Mouse (Mus musculus) right cerebral cortex, postnatal 25 days (tissue): ENCODE measurements at regions not wholly inside any gene's neighbourhood (a gene's known extent, or its start where the extent isn't known, plus 50 kb on each side); places are given as distances from the start of the nearest gene placed in this dataset.

ENCODE experiments used
- DNase-seq: peaks from one replicate; pipeline ENCODE4 v3.0.0; 2022

DNA sequence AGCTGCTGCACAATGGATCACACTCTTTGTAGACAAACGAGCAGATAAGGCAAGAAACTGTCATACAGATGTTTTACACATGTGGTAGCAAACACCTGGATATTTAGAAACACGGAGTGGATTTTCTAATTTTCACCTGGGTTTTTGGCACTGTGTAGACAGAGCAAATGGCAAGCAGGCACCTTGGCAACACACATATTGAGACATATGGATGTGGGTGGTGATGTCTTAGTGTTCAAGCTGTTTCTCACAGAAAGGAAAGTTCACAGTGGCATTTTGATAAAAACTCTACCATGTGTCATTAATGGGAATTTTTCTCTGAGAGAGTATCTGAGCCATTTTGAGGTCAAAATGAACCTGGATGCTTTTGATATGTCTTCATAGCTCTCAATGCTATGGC lies 417.9 kb upstream of the Megf9 start:
- DNase-seq: peak; percentile 20

DNA sequence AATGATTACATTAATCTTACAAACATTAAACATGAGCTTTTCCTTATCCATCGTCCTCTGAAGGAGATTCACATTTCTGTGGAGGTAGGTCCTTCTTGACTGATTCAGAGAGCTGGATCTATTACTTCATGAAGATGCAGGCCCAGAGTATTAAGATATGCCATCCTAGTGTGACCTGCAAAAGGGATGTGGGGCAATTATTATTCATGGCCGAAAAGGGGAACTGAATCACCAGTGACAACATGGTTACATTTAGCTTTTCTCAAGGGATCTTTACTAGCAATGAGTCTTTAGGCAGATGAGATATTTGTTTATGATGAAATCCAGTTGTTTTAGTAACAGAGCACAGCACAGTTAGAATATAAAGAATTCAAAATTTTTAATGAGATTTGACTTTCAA lies 405.4 kb upstream of the Megf9 start:
- DNase-seq: no peak

DNA sequence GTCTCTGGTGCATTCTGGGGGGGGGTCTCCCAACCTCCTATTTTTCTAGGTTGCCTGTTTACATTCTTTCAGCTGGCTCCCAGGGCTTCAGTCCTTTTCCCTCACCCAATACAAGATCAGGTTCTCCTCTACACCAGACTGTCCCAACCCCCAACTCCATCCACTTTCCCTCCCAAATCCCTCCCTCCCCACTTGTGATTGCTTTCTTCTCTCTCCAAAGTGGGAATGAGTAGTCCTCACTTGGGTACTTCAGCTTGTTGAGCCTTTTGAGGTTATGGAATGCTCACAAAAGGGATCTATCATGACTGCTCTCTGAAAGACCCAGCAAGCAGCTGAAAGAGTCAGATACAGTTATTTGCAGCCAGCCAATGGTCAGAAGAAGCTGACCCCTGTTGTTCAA lies 399.3 kb upstream of the Megf9 start:
- no peak for DNase-seq

DNA sequence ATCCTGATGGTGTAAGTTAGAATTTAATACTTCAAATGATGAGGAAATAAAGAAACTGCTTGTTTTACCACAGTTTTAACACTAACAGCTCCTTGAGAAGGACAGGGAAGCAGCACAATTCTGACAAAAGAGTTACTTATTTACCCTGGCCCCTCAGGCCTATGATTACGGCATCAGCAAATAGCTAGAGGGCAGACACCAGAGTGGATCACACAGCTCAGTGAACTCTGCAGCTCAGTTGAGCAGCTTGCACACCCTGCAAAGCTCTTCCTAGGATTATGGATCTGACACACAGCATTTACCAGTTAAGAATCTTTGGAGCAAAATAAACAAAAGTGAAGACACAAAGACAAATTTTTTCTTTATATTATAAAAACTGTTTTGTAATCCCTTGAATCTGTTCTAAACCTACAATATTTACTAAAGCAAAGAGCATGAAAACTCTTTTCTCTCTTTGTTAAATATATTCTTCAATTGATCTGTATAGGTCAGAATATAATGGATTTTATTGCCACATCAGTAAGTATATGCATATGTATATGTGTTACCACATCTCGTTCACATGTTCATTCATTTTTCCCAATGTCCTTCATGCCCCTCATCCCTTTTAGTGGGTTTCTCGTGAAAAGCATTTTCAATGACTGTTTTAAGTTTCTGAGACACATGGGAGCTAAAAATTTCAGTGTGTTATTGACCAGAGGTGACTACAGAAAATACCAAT lies 387.3 kb upstream of the Megf9 start:
- no peak for DNase-seq

DNA sequence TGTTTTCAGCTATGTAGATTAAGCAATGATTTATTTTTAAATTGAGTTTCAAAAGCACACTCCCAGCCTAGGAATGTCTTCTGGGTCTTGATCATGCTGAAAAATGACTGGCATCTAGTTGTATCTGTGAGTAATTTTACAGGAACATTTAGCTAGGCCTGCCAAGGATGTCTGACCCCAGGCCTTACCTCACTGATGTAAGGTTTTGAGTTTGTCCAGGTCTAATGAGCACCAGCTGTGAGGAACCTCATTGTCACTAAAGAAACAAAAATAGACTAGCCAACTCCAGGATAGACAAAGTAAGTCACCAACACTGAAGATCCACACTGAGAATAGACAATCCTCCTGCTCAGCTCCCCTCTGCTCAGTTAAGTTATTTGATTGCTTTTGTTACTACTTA lies 379.8 kb upstream of the Megf9 start:
- no peak for DNase-seq

DNA sequence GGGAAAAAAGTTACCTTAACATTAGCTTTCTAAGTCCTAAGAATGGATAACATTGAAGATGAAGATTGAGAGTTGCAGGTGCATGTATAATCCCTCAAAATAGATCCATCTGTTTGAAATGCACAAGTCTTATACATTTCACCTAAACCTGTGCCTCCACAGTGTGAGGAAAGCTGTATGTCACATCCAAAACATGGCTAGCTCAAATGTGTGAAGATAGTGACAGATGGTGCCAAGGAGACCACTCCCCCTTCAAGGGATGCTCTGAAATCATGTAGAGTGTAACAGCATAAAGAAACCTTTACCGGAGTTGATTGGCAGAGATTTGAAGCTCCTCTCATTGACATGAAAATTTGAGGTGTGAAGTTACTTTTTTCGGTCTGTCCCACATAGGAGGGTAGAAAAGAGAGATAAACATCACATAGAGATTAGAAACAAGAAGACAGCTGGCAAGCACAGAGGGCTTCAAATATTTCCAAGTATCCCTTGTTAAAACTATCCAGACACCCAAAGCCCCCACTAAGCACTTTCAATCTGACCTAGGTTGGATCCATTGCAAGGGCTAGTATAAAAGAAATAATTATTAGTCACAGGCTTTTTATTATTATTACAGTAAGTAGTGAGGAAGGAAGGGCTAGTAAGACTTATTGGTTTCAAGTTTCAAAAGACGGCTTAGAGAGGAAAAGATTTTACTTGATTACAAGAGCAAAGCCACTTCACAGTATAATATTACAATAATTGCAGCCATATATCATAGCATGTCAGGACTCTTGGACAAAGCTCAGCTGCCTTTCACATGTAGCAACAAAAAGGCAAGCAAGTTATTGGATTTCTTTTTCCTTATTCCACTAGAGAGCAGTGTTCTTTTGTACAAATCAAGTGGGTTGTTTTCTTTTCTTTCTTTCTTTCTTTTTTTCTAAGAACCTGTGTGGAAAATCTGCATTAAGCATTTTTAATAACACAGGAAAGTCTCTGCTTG lies 372.3 kb upstream of the Megf9 start:
- DNase-seq: no peak
